Mouse (Mus musculus): ENCODE data around the gene Lats2. TPM values are rescaled to one million over a fixed set of nuclear protein-coding genes. Genes with fewer than 3 reads are reported as not detected.
"Not testable (repeated sequence)": the region's sequence is repeated elsewhere in the genome, so short reads cannot be mapped to it uniquely, and the experiment has no call there.

The Lats2 gene
- polyA plus RNA-seq, 1 experiment from 2014 or later: 20.5 TPM

GRCm38 (mm10) chr14:57699016-57699415 lies 59.2 kb downstream of the Lats2 start:
- Histone ChIP-seq H3K4me3 (ENCODE audit: low read depth, low read length) (no peak overlapping the region), H3K36me3 (ENCODE audit: control insufficient read depth, insufficient read depth, low read length) (peaks cover 81% of the 10 kb centered on the region), H3K27me3 (replicated peaks; ENCODE audit: control insufficient read depth, insufficient read depth, low read length) (no peaks in the 10 kb centered on the region), H3K27ac (ENCODE audit: low read depth) (no peak overlapping the region), H3K4me1 (replicated peaks; ENCODE audit: control insufficient read depth, insufficient read depth, low read length) (no peaks in the 10 kb centered on the region), H3K9ac (ENCODE audit: low read length) (no peak overlapping the region), H3K4me2 (ENCODE audit: low read length) (no peak overlapping the region), H3K9me3 (ENCODE audit: control insufficient read depth, low read length) (no peaks in the 10 kb centered on the region)
- WGBS: 86% methylated on average over 10 of the region's 10 CpGs
- DNase-seq (ENCODE audit: low spot score) (no peak), ATAC-seq (replicated peaks; ENCODE audit: low FRiP score, low TSS enrichment, low read depth) (no peak)

- no peak overlapping the region for H3K9ac ChIP-seq (ENCODE audit: low read length)
- H3K4me2 ChIP-seq (ENCODE audit: low read length): no peak overlapping the region
- DNase-seq (ENCODE audit: low spot score) (no peak), ATAC-seq (replicated peaks; ENCODE audit: low FRiP score, low TSS enrichment, low read depth) (no peak)
- H3K27me3 ChIP-seq (replicated peaks; ENCODE audit: control insufficient read depth, insufficient read depth, low read length): no peaks in the 10 kb centered on the region
- WGBS: 93% methylated on average over 15 of the region's 15 CpGs
- no peaks in the 10 kb centered on the region for H3K4me1 ChIP-seq (replicated peaks; ENCODE audit: control insufficient read depth, insufficient read depth, low read length)
- H3K4me3 ChIP-seq (ENCODE audit: low read depth, low read length): no peak overlapping the region
- H3K27ac ChIP-seq (ENCODE audit: low read depth): no peak overlapping the region
- no peaks in the 10 kb centered on the region for H3K9me3 ChIP-seq (ENCODE audit: control insufficient read depth, low read length)
- peaks cover 86% of the 10 kb centered on the region for H3K36me3 ChIP-seq (ENCODE audit: control insufficient read depth, insufficient read depth, low read length)
Observed at GRCm38 (mm10) chr14:57696066-57696465, 62.1 kb downstream of the Lats2 start.

GRCm38 (mm10) chr14:57695550-57695949 lies 62.6 kb downstream of the Lats2 start:
- H3K9me3 ChIP-seq (ENCODE audit: control insufficient read depth, low read length): no peaks in the 10 kb centered on the region
- no peaks in the 10 kb centered on the region for H3K27me3 ChIP-seq (replicated peaks; ENCODE audit: control insufficient read depth, insufficient read depth, low read length)
- H3K9ac ChIP-seq (ENCODE audit: low read length): no peak overlapping the region
- H3K4me1 ChIP-seq (replicated peaks; ENCODE audit: control insufficient read depth, insufficient read depth, low read length): no peaks in the 10 kb centered on the region
- no peak overlapping the region for H3K4me2 ChIP-seq (ENCODE audit: low read length)
- no peak overlapping the region for H3K4me3 ChIP-seq (ENCODE audit: low read depth, low read length)
- no peak for ATAC-seq (replicated peaks; ENCODE audit: low FRiP score, low TSS enrichment, low read depth)
- no peak overlapping the region for H3K27ac ChIP-seq (ENCODE audit: low read depth)
- peaks cover 90% of the 10 kb centered on the region for H3K36me3 ChIP-seq (ENCODE audit: control insufficient read depth, insufficient read depth, low read length)
- no peak for DNase-seq (ENCODE audit: low spot score)
- WGBS: 91% methylated on average over 8 of the region's 8 CpGs

- no peak overlapping the region for H3K4me2 ChIP-seq (ENCODE audit: low read length)
- H3K27me3 ChIP-seq (replicated peaks; ENCODE audit: control insufficient read depth, insufficient read depth, low read length): no peaks in the 10 kb centered on the region
- H3K4me3 ChIP-seq (ENCODE audit: low read depth, low read length): no peak overlapping the region
- peaks cover 88% of the 10 kb centered on the region for H3K36me3 ChIP-seq (ENCODE audit: control insufficient read depth, insufficient read depth, low read length)
- ATAC-seq (replicated peaks; ENCODE audit: low FRiP score, low TSS enrichment, low read depth) (no peak), DNase-seq (ENCODE audit: low spot score) (no peak)
- H3K4me1 ChIP-seq (replicated peaks; ENCODE audit: control insufficient read depth, insufficient read depth, low read length): no peaks in the 10 kb centered on the region
- no peak overlapping the region for H3K27ac ChIP-seq (ENCODE audit: low read depth)
- H3K9me3 ChIP-seq (ENCODE audit: control insufficient read depth, low read length): no peaks in the 10 kb centered on the region
- H3K9ac ChIP-seq (ENCODE audit: low read length): no peak overlapping the region
- WGBS: 81% methylated on average over 16 of the region's 16 CpGs
Observed at GRCm38 (mm10) chr14:57694246-57694645, 63.9 kb downstream of the Lats2 start.

GRCm38 (mm10) chr14:57692517-57693130 lies 65.6 kb downstream of the Lats2 start:
- Histone ChIP-seq H3K4me2 (ENCODE audit: low read length) (no peak overlapping the region), H3K9ac (ENCODE audit: low read length) (no peak overlapping the region), H3K9me3 (ENCODE audit: control insufficient read depth, low read length) (no peaks in the 10 kb centered on the region), H3K27ac (ENCODE audit: low read depth) (no peak overlapping the region), H3K4me3 (ENCODE audit: low read depth, low read length) (no peak overlapping the region), H3K27me3 (replicated peaks; ENCODE audit: control insufficient read depth, insufficient read depth, low read length) (no peaks in the 10 kb centered on the region), H3K36me3 (ENCODE audit: control insufficient read depth, insufficient read depth, low read length) (peaks cover 86% of the 10 kb centered on the region), H3K4me1 (replicated peaks; ENCODE audit: control insufficient read depth, insufficient read depth, low read length) (no peaks in the 10 kb centered on the region)
- WGBS: 88% methylated on average over 17 of the region's 17 CpGs
- DNase-seq (ENCODE audit: low spot score): no peak
- ATAC-seq (replicated peaks; ENCODE audit: low FRiP score, low TSS enrichment, low read depth): no peak

GRCm38 (mm10) chr14:57691316-57691715 lies 66.9 kb downstream of the Lats2 start:
- Histone ChIP-seq H3K36me3 (ENCODE audit: control insufficient read depth, insufficient read depth, low read length) (peaks cover 73% of the 10 kb centered on the region), H3K27ac (ENCODE audit: low read depth) (no peak overlapping the region), H3K4me3 (ENCODE audit: low read depth, low read length) (no peak overlapping the region), H3K27me3 (replicated peaks; ENCODE audit: control insufficient read depth, insufficient read depth, low read length) (no peaks in the 10 kb centered on the region), H3K4me1 (replicated peaks; ENCODE audit: control insufficient read depth, insufficient read depth, low read length) (no peaks in the 10 kb centered on the region), H3K9me3 (ENCODE audit: control insufficient read depth, low read length) (no peaks in the 10 kb centered on the region), H3K4me2 (ENCODE audit: low read length) (no peak overlapping the region), H3K9ac (ENCODE audit: low read length) (no peak overlapping the region)
- 93% methylated on average over 24 of the region's 24 CpGs for WGBS
- ATAC-seq (replicated peaks; ENCODE audit: low FRiP score, low TSS enrichment, low read depth): no peak
- no peak for DNase-seq (ENCODE audit: low spot score)

GRCm38 (mm10) chr14:57690681-57691080 lies 67.5 kb downstream of the Lats2 start:
- H3K36me3 ChIP-seq (ENCODE audit: control insufficient read depth, insufficient read depth, low read length): peaks cover 66% of the 10 kb centered on the region
- no peak overlapping the region for H3K27ac ChIP-seq (ENCODE audit: low read depth)
- H3K9me3 ChIP-seq (ENCODE audit: control insufficient read depth, low read length): no peaks in the 10 kb centered on the region
- H3K9ac ChIP-seq (ENCODE audit: low read length): no peak overlapping the region
- H3K4me3 ChIP-seq (ENCODE audit: low read depth, low read length): no peak overlapping the region
- DNase-seq (ENCODE audit: low spot score) (no peak), ATAC-seq (replicated peaks; ENCODE audit: low FRiP score, low TSS enrichment, low read depth) (no peak)
- H3K27me3 ChIP-seq (replicated peaks; ENCODE audit: control insufficient read depth, insufficient read depth, low read length): no peaks in the 10 kb centered on the region
- H3K4me1 ChIP-seq (replicated peaks; ENCODE audit: control insufficient read depth, insufficient read depth, low read length): no peaks in the 10 kb centered on the region
- 96% methylated on average over 8 of the region's 8 CpGs for WGBS
- no peak overlapping the region for H3K4me2 ChIP-seq (ENCODE audit: low read length)

- not testable (repeated sequence) for H3K4me2 ChIP-seq (ENCODE audit: low read length); H3K4me1 ChIP-seq (replicated peaks; ENCODE audit: control insufficient read depth, insufficient read depth, low read length); H3K4me3 ChIP-seq (ENCODE audit: low read depth, low read length); H3K27ac ChIP-seq (ENCODE audit: low read depth); H3K27me3 ChIP-seq (replicated peaks; ENCODE audit: control insufficient read depth, insufficient read depth, low read length); ATAC-seq (replicated peaks; ENCODE audit: low FRiP score, low TSS enrichment, low read depth); H3K9ac ChIP-seq (ENCODE audit: low read length); H3K9me3 ChIP-seq (ENCODE audit: control insufficient read depth, low read length); DNase-seq (ENCODE audit: low spot score)
- H3K36me3 ChIP-seq (ENCODE audit: control insufficient read depth, insufficient read depth, low read length): peaks cover 43% of the 10 kb centered on the region
- 90% methylated on average over 7 of the region's 7 CpGs for WGBS
Observed at GRCm38 (mm10) chr14:57688066-57688465, 70.1 kb downstream of the Lats2 start.

- Histone ChIP-seq H3K4me3 (ENCODE audit: low read depth, low read length) (no peak overlapping the region), H3K4me1 (replicated peaks; ENCODE audit: control insufficient read depth, insufficient read depth, low read length) (no peaks in the 10 kb centered on the region), H3K9me3 (ENCODE audit: control insufficient read depth, low read length) (no peaks in the 10 kb centered on the region), H3K36me3 (ENCODE audit: control insufficient read depth, insufficient read depth, low read length) (peaks cover 38% of the 10 kb centered on the region), H3K4me2 (ENCODE audit: low read length) (no peak overlapping the region), H3K9ac (ENCODE audit: low read length) (no peak overlapping the region), H3K27ac (ENCODE audit: low read depth) (no peak overlapping the region), H3K27me3 (replicated peaks; ENCODE audit: control insufficient read depth, insufficient read depth, low read length) (no peaks in the 10 kb centered on the region)
- ATAC-seq (replicated peaks; ENCODE audit: low FRiP score, low TSS enrichment, low read depth) (no peak), DNase-seq (ENCODE audit: low spot score) (no peak)
- 88% methylated on average over 5 of the region's 5 CpGs for WGBS
Observed at GRCm38 (mm10) chr14:57687441-57687840, 70.7 kb downstream of the Lats2 start.
